Mouse (Mus musculus) brown adipose tissue, adult 24 weeks (tissue): ENCODE results near the gene Slc38a3. TPM values are rescaled to one million over a fixed set of nuclear protein-coding genes. Genes with fewer than 3 reads are reported as not detected.

Source experiments
- H3K27ac ChIP-seq: fragments of 200-500 bp; replicated peaks from 2 replicates; pipeline ENCODE4 v1.5.1; 2012; ENCODE audit warnings: low read depth, mild to moderate bottlenecking, low read length
- H3K4me1 ChIP-seq: fragments of 200-500 bp; 2 replicates; pipeline ENCODE4 v1.6.1; 2012; ENCODE audit warnings: low read length, mixed read lengths; ENCODE audit not compliant: control insufficient read depth, insufficient read depth, insufficient read length
- H3K4me3 ChIP-seq: fragments of 200-500 bp; 2 replicates; pipeline ENCODE4 v1.5.1; 2012; ENCODE audit warnings: low read depth, mild to moderate bottlenecking, low read length, moderate library complexity; ENCODE audit not compliant: insufficient read depth
- polyA plus RNA-seq: library from polyadenylated mRNA; stranded (reverse); fragments of >200 nt; gene quantifications from 2 replicates; pipeline ENCODE4 v1.2.4, GENCODE M21; 2012; ENCODE audit not compliant: missing spikeins, insufficient read depth, insufficient read length

Gene Slc38a3
- polyA plus RNA-seq, 1 experiment: 0.83 TPM

- Histone ChIP-seq H3K27ac (peak overlapping the region; percentile 88), H3K4me1 (peaks cover 42% of the 10 kb centered on the region), H3K4me3 (peak overlapping the region; percentile 49)
These were observed 40.5 kb downstream of the Slc38a3 start for GRCm38 (mm10) chr9:107628721-107629410.

- Histone ChIP-seq H3K4me3 (peak overlapping the region; percentile 49), H3K27ac (peak overlapping the region; percentile 79), H3K4me1 (peaks cover 46% of the 10 kb centered on the region)
These were observed 41.7 kb downstream of the Slc38a3 start for GRCm38 (mm10) chr9:107627387-107628255.

GRCm38 (mm10) chr9:107626844-107627277 is 42.5 kb downstream of the Slc38a3 start:
- Histone ChIP-seq H3K4me3 (peak overlapping the region; percentile 21), H3K4me1 (peaks cover 43% of the 10 kb centered on the region), H3K27ac (peak overlapping the region; percentile 83)

GRCm38 (mm10) chr9:107626158-107626843 is 43.0 kb downstream of the Slc38a3 start:
- H3K4me1 ChIP-seq: peaks cover 40% of the 10 kb centered on the region
- peak overlapping the region; percentile 83 for H3K27ac ChIP-seq
- H3K4me3 ChIP-seq: peak overlapping the region; percentile 21

- Histone ChIP-seq H3K4me1 (peaks cover 41% of the 10 kb centered on the region), H3K27ac (peak overlapping the region; percentile 86)
These were observed 43.8 kb downstream of the Slc38a3 start for GRCm38 (mm10) chr9:107625351-107626128.

GRCm38 (mm10) chr9:107624951-107625350 is 44.4 kb downstream of the Slc38a3 start:
- peak overlapping the region; percentile 17 for H3K4me3 ChIP-seq
- peaks cover 43% of the 10 kb centered on the region for H3K4me1 ChIP-seq
- peak overlapping the region; percentile 86 for H3K27ac ChIP-seq

More at GRCm38 (mm10) chr9:107625351-107626128, 43.8 kb downstream of the Slc38a3 start:
- 0 out of 2 replicates have a peak overlapping the region, but pooled peaks have one; percentile 17 for H3K4me3 ChIP-seq

- Histone ChIP-seq H3K27ac (peak overlapping the region; percentile 86), H3K4me1 (peaks cover 42% of the 10 kb centered on the region), H3K4me3 (peak overlapping the region; percentile 17)
These were observed 44.8 kb downstream of the Slc38a3 start for GRCm38 (mm10) chr9:107624539-107624938.

- H3K27ac ChIP-seq: peak overlapping the region; percentile 28
- H3K4me1 ChIP-seq: peaks cover 45% of the 10 kb centered on the region
These were observed 48.4 kb downstream of the Slc38a3 start for GRCm38 (mm10) chr9:107620954-107621353.

GRCm38 (mm10) chr9:107619546-107619879 is 49.8 kb downstream of the Slc38a3 start:
- H3K27ac ChIP-seq: peak overlapping the region; percentile 63; the same call in 1 of the 2 replicates
- H3K4me3 ChIP-seq: no peak overlapping the region
- H3K4me1 ChIP-seq: peaks cover 34% of the 10 kb centered on the region

More at GRCm38 (mm10) chr9:107620954-107621353, 48.4 kb downstream of the Slc38a3 start:
- no peak overlapping the region for H3K4me3 ChIP-seq

- Histone ChIP-seq H3K4me3 (no peak overlapping the region), H3K27ac (peak overlapping the region; percentile 63), H3K4me1 (peaks cover 31% of the 10 kb centered on the region)
These were observed 50.4 kb downstream of the Slc38a3 start for GRCm38 (mm10) chr9:107618778-107619545.

- H3K4me1 ChIP-seq: peaks cover 26% of the 10 kb centered on the region
- peak overlapping the region; percentile 63 for H3K27ac ChIP-seq
- H3K4me3 ChIP-seq: no peak overlapping the region
These were observed 51.2 kb downstream of the Slc38a3 start for GRCm38 (mm10) chr9:107618098-107618497.

- Histone ChIP-seq H3K4me3 (no peak overlapping the region), H3K27ac (peak overlapping the region; percentile 63), H3K4me1 (peaks cover 26% of the 10 kb centered on the region)
These were observed 51.9 kb downstream of the Slc38a3 start for GRCm38 (mm10) chr9:107617461-107617860.

- H3K27ac ChIP-seq: no peak overlapping the region
These were observed 54.3 kb downstream of the Slc38a3 start for GRCm38 (mm10) chr9:107615035-107615434.

More at GRCm38 (mm10) chr9:107615035-107615434, 54.3 kb downstream of the Slc38a3 start:
- H3K4me1 ChIP-seq: peaks cover 27% of the 10 kb centered on the region
- no peak overlapping the region for H3K4me3 ChIP-seq
